Mouse (Mus musculus) frontal cortex, postnatal 25 days (tissue): ENCODE measurements around the gene Mettl14.

ENCODE experiments used
- DNase-seq, 2 experiments: peaks; one replicate each; pipeline ENCODE4 v3.0.0; 2022; ENCODE audit warnings: low spot score in 2 of 2

Gene Mettl14

DNA sequence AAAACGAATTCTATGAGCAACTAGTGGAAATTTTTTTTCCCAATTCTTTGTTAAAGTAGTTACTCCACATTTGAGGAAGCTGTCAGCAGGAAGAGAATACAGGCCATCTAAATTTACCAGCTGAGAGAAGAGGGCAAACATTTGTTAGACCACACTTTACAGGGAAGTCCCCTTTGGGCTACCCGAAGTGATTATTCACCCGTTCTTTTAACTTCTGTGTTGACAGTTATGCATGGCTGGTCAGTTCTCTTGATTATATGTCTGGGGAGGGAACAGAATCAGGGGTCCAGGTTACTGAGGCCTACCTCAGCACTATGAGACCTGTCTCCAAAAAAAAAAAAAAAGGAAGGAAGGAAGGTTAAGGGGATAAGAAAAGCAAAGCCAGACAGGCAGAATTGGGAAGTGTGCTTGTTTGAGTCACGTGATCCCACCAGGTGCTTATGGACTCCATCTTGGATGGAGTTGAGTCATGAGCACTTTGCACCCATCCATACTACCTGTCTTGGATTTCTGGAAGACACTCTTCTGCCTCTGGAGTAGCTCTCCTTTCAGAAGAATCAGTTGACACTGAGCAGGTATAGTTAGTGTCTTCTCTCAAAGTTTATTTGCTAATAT is 29.4 kb downstream of the Mettl14 start:
- no peak for DNase-seq

DNA sequence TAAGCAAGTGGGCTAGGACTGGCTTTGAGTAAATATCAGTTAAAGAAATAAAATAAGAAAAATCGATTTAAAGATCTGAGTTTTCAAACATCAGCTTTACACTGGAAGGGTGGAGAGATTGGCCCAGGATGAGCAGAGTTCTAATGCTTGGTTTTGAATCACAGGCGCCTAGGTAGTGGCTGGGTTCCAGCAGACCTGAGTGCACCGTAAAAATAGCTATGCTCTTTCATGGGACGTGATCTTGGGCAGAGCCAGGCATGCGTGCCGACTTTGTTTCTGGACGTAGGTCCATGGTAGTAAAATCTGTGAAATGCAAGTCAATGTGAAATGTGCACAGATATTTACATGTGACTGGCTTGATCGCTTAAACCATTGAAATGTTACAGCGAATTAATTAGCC is 31.5 kb downstream of the Mettl14 start:
- DNase-seq, result no peak

DNA sequence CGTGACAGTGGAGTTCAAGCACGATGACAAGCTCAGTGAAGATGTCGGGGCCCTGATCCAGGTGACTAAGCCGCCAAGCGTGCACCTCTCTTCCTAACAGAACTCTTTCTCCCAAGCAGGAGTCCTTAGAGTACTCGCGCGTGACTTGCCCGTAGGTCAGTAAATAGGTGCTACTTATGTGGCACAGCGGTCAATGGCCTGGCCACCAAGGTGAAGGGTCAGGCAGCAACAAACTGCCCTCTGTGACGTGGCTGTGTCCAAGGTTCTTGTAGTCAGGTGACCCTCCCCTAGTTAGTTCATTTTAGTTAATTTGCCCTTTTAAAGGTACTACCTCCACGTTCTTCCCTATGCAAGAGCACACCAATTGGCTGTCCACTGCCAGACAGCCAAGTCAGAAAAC is 32.2 kb downstream of the Mettl14 start:
- DNase-seq, result no peak

DNA sequence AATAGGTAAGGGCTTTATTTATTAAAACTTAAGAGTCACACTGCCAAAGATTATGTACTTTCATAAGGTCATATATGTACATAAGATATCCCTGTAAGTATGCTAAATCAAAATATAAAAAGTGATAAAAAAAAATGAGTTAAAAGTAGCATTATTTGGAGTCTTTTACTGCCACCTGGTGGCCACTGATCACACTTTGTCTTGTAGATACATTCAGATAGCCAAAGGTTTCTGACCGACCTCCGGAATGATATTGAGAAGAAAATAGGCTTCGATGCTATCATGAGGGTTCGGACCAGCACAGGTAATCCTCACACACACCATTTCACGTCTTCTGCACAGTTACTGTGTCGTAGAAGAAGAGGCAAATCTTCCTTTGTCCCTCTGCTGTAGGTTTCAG is 32.7 kb downstream of the Mettl14 start:
- DNase-seq, result peak in 1 of 2 experiments; percentile 19

DNA sequence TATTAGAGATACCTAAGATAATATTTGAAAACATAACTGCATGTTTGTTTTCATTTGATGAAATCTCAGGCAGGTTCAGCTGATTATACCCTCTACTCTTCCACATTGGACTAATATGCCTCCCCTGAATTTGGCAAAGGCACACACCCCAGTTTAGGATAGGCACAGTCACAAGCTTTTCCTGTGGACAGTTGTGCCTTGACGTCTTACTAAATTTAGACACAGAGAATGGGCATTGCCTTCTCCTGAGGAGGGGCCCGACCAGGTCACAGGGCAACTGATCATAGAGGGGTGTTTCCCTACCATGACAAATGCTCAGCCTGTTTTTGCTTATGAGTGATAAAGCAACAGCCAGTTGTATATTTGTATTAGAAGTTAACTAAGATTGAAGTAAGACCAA is 34.4 kb downstream of the Mettl14 start:
- DNase-seq, result no peak

DNA sequence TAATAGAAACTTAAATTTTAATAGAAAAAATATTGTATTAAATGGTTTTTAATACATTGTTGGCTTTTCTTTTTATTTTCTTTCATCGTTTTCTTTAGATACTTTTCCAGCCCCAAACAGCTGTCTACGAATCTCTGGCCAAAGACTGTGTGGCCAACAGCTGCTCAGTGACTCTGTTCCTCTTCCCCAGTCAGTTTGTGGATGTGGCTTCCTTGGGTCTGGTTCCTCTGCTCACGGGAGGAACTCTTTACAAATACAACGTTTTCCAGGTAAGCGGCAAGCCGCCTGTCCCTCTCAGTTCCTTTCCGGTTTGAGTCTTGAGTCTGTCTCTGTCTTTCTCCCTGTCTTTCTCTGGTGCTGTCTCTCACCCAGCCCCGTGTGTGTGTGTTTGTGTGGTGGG is 35.3 kb downstream of the Mettl14 start:
- DNase-seq, result no peak

DNA sequence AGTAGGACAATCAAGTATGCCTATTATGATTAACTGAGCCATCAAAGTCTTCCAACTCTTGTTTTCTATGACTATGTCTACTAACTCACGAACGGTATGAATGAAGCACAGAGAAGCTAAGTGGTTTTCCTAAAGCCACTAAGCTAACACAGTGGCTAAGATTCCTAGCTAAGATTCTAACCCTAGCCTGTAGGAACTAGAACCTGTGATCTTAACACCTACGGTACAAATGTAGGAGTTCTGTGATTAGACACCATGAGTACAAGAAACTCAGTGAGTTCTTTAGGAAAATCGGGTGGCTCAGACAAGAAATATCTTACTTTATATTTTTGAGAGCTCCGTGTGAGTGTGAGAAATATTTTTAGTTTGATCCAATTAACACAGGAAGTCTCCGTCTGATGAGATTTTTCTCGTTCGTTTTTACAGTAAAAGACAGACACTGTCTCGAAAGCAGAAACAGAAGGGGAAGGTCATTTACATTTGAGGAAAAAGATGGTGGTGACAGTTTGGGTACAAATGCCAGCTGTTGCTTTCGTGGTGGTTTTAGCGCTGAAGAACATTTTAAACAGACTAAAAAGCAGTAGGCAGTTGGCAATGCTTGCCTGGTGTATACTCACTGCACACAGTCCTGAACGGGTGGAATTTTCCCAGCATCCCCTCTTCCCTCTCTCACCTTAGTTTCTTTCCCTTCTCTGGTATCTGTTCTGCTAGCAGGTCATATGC is 37.7 kb downstream of the Mettl14 start:
- no peak for DNase-seq

DNA sequence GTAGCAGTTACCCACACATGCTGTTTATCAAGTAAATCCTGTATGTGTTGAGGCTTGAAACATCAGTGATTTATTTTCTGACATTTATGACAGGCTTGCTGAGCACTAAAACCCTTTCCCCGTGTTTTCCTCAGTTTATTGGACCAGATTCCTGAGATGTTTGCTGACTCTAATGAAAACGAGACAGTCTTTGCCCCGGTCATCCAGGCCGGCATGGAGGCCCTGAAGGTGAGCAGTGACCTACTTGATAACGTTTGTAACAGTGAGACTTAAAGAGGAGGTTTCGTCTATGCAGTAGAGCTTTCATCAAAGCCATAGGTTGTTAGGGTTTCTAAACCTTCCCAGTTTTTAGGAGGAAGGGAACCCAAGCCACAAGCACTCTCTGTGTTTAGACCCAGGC is 42.2 kb downstream of the Mettl14 start:
- DNase-seq, result no peak

DNA sequence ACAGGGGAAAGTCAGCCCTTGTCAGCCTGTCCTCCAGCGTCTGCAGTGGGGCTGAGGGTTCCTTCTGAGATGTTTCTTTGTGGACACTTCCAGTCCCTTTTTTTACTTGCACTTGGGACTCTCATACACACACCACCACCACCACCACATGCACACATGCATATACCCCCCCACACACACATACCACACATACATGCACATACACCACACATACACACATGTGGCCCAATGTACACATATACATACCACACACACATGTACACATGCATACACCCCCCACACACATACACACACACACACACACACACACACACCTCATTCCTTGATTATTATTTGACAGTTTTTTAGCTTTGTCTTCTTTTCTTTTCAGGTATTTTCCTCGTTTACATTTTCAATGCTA is 44.9 kb downstream of the Mettl14 start:
- no peak for DNase-seq

DNA sequence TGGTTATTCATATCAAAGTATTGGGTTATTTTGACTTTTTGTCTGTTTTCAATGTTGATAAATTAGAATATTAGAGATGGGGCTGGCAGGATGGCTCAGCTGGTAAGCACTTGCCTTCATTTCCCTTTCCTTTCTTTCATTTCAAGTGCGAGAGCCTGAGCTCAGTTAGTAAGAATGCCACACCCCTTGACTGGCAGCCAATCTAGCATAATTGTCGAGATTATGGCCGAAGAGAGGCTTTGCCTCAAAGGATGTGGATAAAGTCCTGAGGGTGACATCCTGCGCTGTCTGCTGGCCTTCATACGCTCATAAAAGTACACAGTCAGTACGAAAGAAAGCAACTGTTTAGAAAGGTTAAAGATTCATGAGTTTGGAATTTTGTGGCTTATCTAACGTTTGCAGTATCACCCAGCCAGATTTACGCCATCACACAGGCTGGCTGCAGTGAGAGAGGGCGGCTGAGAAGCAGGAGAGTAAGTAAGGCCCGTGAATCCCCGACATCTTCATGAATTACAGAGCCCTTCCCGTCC is 47.2 kb downstream of the Mettl14 start:
- no peak for DNase-seq

DNA sequence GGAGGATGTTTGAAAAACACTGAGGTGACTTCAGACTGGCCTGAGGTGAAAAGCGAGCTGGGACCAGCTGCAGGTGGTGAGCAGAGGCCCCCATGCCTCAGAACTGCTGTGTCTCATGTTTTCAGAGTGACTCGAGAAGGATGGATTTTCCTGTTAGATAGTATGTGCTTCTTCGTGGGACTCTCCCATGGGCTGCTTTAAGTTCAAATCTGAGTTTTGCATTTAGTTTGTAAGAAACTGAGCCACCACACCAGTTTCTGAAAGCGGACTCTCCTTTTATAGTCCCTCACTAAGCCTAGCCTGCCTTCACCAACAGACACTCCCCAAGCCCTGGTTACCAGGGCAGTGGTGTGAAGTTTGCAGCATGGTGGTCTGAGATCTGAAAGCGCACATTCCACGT is 48.1 kb downstream of the Mettl14 start:
- no peak for DNase-seq

DNA sequence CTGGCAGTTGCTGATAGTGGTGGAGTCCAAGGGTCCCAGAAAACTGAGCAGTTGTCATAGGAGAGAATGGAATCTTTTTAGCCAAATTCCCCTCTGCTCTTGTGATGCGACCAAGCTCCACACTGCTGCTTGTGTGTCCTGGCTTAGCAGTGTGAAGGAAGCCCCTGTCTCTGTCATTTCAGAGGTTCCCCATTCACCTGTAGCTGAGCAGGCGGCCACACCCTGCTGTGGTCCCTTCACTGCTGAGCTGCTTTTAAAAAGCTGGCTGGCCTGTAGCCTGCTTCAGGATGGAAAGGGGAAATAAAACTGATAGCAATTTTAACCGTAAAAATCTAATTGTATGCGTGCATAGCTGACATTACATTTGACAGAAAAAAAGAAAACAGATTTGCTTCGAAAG is 49.0 kb downstream of the Mettl14 start:
- no peak for DNase-seq

DNA sequence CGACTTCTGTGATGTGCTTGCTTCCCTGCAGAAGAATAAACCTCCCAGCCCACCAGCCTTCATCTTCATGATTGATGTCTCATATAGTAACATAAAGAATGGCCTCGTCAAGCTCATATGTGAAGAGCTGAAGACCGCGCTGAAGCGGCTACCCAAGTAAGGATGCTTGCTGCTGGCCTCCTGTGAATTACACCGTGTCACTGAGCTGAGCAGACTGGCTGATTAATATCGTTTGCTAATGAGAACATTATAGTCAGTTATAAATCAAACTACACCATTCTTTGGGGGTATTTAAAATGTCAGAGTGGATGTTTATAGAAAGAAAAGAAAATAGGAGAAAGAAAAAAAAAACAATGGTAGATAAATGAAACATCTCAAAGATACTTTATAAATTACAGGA is 49.5 kb downstream of the Mettl14 start:
- DNase-seq, result no peak

DNA sequence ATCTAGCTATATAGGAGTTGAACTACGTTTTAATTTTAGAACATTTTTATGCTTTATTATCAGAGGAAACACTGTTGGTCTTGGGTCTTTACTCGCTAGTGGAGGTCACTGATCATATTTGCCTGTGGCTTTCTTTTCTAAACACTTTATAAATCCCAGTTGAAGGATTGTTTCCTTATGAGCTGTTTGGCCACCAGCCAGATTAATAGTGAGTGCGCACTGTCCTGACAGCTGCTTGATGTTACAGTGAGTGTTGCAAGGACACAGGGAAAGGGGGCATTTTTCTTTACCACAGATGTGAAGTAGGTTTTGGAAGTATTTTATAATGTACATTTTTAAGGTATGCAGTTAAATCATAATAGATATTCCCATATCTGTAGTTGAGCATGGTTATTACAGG is 50.4 kb downstream of the Mettl14 start:
- DNase-seq, result no peak

DNA sequence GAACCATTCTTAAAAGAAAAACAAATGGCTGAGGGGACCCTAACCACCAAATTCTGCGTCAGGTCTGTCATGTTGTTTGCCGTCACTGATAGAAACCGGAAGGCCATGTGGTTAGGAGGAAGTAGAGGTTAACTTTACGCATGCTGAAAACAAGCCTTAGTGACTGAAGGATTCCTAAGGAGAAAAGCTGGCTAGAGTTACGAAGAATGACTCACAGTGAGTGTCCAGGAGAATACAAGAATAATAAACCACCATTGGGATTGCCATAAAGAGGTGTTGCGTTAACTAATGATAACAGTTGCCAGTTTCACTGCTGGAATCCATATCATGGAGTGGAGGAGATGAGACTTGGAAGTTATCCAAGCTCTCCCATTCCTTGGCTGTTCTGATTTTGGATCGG is 51.0 kb downstream of the Mettl14 start:
- DNase-seq, result no peak

DNA sequence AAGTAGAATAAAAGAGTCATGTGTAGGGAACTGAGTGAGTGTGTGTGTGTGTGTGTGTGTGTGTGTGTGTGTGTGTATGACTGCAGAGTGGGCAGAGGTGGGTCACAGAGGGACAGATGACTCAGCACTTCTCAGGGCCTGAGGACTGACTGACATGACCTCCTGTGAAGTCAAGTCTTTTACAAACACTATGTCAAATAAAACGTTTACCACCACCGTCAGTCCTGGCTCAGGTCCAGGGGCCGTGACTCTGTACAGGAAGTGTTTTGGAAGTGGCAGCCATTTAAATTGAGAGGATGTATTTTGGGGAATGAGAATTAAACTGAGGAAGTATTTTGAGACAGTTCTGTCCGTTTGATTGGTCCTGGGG is 52.9 kb downstream of the Mettl14 start:
- no peak for DNase-seq

DNA sequence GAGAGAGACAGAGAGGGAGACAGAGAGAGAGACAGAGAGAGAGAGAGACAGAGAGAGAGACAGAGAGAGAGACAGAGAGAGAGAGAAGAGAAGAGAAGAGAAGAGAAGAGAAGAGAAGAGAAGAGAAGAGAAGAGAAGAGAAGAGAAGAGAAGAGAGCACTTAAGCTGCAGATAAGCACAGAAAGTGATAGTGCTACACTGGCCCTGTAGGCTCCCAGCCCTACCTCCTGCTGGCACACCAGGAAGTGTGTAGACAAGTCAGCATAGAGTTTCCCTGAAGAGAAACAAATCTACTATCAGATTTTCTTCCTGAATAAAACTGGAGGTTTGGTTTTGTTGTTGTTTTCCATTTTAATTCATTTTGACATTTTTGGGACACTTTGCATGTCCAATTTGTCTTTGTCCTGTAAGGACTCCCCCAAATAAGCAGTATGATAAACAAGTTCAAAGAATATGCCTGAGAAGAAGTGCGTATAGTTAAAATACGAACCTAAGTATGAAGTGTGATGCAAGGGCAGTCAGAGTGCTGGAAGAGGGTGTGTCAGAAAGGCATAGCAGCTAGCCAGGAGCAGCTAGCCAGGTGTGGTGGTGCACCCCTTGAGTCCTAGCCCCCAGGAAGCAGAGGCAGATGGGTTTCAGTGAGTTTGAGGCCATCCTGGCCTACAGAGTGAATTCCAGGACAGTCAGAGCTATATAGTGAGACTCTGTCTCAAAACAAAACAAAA is 53.4 kb downstream of the Mettl14 start:
- DNase-seq, result no peak

DNA sequence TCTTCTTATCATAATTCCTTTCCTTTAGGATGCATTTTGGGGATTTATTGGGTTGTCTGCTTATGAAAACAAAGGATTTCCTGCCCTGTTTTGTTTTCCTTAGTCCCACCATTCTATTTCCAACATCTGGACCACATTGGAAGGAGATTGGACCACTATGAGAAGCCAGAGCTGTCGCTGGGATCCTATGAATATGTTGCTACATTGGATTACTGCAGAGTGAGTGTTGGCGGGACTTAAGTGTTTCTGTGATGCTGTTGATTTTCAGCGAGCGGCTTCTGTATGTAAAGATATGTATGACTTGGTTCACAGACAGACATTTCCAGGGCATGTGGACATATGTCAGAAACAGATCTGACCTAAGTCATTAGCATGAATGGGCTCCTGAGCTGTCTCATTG is 55.7 kb downstream of the Mettl14 start:
- no peak for DNase-seq

DNA sequence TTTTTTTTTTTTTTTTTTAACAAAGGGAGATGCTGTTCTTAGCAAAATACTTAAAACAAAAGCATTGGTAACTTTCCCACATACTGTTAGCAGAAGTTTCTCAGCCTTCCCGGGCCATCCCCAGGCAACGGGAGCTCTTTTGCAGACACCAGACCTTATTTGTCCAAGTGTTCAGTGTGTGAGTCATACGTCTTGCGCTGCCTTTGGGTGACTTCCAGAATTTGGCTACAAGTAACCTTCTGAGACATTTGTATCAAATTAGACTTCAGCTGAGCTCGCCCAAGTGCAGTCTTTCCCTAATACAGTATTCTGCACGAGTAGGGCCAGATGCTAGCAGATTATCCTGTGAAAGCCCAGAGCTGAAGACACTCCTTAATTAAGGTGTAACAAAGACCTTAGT is 56.7 kb downstream of the Mettl14 start:
- DNase-seq, result no peak

DNA sequence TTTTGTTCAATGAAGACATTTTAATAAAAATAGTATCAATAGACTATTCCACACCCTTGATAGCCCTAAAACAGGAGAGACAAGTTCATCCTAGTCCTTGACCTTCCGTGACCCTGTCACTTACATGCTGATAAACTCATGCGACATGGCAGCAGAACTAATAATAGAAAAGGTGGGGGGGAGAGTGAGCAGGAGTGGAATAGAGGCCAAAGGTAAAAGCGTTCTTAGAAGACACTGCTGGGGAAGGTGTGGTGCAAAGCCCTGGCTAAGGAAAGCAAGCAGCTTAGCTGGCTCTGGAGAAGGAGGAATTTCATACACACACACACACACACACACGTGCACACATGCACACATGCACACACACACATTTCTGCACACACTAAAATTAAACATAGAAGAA is 61.6 kb downstream of the Mettl14 start:
- no peak for DNase-seq

DNA sequence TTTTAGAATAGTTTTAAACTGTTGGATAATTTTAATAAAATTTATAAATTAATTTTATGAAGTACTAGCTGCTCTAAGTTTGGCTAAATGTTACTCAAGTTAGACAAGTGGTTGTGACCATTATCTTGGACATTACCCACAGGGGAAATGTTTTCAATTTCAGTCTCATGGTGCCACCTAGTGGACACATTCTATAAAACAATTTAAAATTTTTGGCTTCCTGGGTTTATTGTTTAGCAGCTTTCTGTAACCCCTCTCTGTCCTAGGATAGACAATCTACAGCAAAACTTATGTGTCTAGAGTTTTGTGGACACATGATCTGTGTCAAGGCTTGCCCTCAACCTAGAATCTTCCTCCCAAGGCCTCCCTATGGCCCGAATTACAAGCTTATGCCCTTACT is 63.8 kb downstream of the Mettl14 start:
- no peak for DNase-seq

DNA sequence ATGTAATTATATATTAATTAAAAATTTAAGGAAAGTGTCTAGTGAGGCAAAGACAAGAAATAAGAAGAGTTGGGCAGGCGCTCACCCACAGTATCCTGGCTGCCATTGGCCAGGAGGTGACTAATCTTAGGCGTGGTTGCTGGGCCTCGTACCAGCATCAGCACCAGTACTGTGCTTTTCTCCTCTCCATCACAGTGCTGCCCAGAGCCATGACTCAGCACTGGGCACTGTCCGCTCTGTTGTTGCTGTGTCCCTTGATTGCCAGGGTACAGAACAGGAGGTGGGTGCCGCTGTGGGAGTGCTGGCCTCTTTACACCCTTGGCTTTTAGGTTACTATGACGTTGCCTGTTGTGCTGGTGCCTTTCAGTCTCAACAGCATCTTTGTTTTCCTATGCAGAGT is 64.3 kb downstream of the Mettl14 start:
- DNase-seq, result no peak

DNA sequence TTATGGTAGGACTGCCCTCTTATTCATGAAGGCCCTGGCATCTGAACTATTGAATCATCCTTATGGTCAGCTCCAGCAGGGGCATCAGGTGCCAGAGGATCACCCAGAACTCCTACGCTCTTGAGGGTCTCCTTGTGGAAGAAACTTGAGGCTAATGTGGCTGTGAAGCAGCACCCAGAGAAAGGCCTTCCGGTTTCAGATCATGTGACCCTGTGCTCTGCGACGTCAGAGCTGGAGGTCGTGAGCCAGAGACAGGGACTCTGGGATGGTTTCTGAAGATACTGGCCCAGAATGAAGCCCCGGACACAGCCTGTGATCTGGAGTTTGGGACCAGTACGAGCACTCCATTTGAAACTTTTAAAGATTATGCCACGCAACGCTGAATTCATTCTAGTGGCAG is 65.6 kb downstream of the Mettl14 start:
- DNase-seq, result no peak
